Mouse (Mus musculus): Measurements from ENCODE around the gene Gbp3. TPM values are rescaled to one million over a fixed set of nuclear protein-coding genes. Genes with fewer than 3 reads are reported as not detected.
"Not testable (repeated sequence)": the region's sequence is repeated elsewhere in the genome, so short reads cannot be mapped to it uniquely, and the experiment has no call there.

Gbp3 gene
- 0.47 and 1.5 TPM in 2 replicates for polyA plus RNA-seq (2015; fragmentation: Nextera tagmentation; extraction: Ambion mirVana)

DNA sequence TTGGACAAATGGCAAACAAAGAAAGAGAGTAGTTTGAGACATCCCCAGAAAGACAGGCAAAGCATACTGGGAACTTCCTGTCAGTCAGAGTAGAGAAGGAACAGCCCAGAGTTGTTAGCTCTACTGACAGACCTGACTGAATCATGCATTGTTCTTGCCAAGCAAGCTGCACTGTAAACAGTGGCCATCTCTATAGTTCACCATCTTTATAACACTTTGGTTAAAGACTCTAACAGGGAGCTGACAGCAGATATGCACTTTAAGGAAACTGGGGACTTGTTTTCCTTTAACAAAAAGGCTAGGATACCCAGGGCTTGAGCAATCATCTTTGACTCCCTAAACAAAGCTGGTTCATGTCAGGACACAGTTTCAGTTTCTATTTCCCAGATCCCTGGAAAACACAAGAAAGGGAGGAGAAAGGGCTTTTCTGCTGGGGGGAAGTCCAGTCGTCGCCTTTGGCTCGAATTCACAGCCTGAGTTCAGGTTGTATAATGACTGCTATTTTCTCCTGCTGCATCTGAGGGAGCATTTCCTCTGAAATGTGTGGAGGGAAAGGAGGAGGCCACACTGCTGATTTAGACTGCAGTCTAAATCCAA, at the start of gene Gbp3:
Gene Gbp3, plus strand, starts transcription at position 395 of the 597 bp plus-strand sequence.
- WGBS = 30% methylated on average over 3 of the region's 3 CpGs

DNA sequence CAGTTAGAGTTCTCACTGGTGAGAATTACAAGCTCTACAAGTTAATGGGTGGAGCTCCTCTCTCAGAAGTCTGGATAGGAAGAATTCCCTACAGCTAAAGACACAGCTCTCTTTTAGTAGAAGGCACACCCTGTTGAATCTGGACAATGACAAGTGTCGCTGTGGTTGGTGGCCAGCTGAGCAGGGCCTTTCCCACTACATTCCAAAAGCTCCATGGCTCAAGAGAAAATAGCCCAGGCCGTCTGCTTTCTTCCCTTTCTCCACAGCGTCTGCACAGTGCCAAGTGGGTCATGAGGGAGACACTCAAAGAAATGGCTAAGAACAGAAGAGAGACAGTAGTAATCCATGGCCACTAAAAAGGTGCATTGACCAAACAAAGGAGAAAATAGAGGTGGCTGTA, 31.7 kb upstream of the Gbp3 start:
- Histone ChIP-seq H3K27ac (replicated peaks) (no peak overlapping the region), H3K4me3 (no peak overlapping the region), H3K4me1 (replicated peaks) (peaks cover 15% of the 10 kb centered on the region; the same call in 1 of the 2 replicates), H3K9ac (no peak overlapping the region), H3K4me2 (no peak overlapping the region), H3K9me3 (no peaks in the 10 kb centered on the region), H3K36me3 (no peaks in the 10 kb centered on the region), H3K27me3 (0 out of 2 replicates have a peak, but pooled peaks cover 3% of the 10 kb centered on the region)
- ATAC-seq (ENCODE audit: low read depth) = no peak
- 66% methylated on average over 3 of the region's 3 CpGs for WGBS

More for the DNA sequence above, at the start of gene Gbp3:
- H3K4me3 ChIP-seq = peak within 1 kb of the TSS; percentile 25
- no peaks in the 10 kb centered on the region for H3K9me3 ChIP-seq
- H3K4me2 ChIP-seq = peak within 1 kb of the TSS; percentile 46
- no peak for ATAC-seq (ENCODE audit: low read depth)
- H3K4me1 ChIP-seq (replicated peaks) = peaks cover 10% of the 10 kb centered on the region; the same call in 1 of the 2 replicates
- H3K27me3 ChIP-seq = no peaks in the 10 kb centered on the region
- H3K27ac ChIP-seq (replicated peaks) = no peak within 1 kb of the TSS
- H3K9ac ChIP-seq = 0 out of 2 replicates have a peak within 1 kb of the TSS, but pooled peaks have one; percentile 31
- H3K36me3 ChIP-seq = no peaks in the 10 kb centered on the region

- Histone ChIP-seq H3K36me3 (no peaks in the 10 kb centered on the region), H3K9me3 (no peaks in the 10 kb centered on the region), H3K27ac (replicated peaks) (no peak overlapping the region), H3K9ac (peak overlapping the region; percentile 70; the same call in 1 of the 2 replicates), H3K4me2 (peak overlapping the region; percentile 96), H3K4me1 (replicated peaks) (peaks cover 15% of the 10 kb centered on the region; the same call in 1 of the 2 replicates), H3K27me3 (0 out of 2 replicates have a peak, but pooled peaks cover 3% of the 10 kb centered on the region), H3K4me3 (peak overlapping the region; percentile 53)
- 63% methylated on average over 2 of the region's 2 CpGs for WGBS
- no peak for ATAC-seq (ENCODE audit: low read depth)
These were observed 30.2 kb upstream of the Gbp3 start for GRCm38 (mm10) chr3:142529597-142529996.

DNA sequence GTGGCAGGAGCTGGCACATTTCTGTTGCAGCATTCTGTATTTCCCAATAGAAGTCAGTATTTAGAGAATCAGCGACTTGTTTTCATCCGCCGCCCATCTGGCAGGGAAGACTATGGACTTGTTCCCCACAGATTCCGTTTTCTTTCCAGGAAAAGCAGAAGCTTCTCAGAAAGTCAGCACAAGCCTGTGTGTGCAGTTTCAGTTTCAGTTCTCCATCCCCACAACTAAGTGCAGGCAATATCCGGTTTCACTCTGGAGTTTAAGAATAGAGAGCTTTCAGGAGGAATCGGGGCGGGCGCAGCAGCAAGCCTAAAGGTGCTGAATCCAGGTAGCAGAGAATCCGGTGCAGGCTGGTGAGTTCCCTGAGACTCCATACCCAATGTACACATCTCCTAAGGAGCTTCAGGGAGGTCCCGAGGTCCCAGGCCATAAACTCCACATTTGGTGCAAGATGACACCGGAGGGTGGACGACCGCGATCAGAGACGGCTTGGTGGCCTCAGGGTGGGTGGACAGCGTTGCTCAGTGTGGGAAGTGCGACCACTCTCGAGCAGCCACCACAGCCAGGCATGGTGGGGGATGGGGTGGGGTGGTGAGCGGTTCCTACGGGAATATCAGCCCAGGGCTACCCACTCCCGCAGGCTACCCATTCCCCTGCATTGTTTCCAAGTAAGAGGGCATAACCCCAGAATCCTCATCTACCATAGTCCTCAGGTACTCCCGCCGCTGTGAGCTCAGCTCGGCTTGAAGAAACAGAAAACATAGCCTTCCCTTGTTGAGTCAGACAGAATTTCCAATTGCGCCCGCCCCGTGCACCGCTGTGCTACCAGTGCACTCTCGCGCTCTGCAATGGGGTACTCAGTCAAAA, 29.5 kb upstream of the Gbp3 start, which contains the start of gene Gbp7:
Gene Gbp7, plus strand, starts transcription at position 256 of the 867 bp plus-strand sequence.
- no peak within 1 kb of the TSS for H3K27ac ChIP-seq (replicated peaks)
- peak; percentile 74 for ATAC-seq (ENCODE audit: low read depth)
- peaks cover 15% of the 10 kb centered on the region; the same call in 1 of the 2 replicates for H3K4me1 ChIP-seq (replicated peaks)
- peak within 1 kb of the TSS; percentile 96 for H3K4me2 ChIP-seq
- H3K9me3 ChIP-seq = no peaks in the 10 kb centered on the region
- no peaks in the 10 kb centered on the region for H3K36me3 ChIP-seq
- H3K4me3 ChIP-seq = peak within 1 kb of the TSS; percentile 53
- H3K9ac ChIP-seq = peak within 1 kb of the TSS; percentile 70
- 0 out of 2 replicates have a peak, but pooled peaks cover 3% of the 10 kb centered on the region for H3K27me3 ChIP-seq
- WGBS = 2% methylated on average over 30 of the region's 30 CpGs

- whole genome bisulfite sequencing = 92% methylated on average over 3 of the region's 3 CpGs
- peaks cover 15% of the 10 kb centered on the region; the same call in 1 of the 2 replicates for H3K4me1 ChIP-seq (replicated peaks)
- no peak overlapping the region for H3K4me2 ChIP-seq
- H3K27me3 ChIP-seq = 0 out of 2 replicates have a peak, but pooled peaks cover 3% of the 10 kb centered on the region
- H3K9me3 ChIP-seq = no peaks in the 10 kb centered on the region
- H3K27ac ChIP-seq (replicated peaks) = no peak overlapping the region
- no peak overlapping the region for H3K4me3 ChIP-seq
- H3K36me3 ChIP-seq = no peaks in the 10 kb centered on the region
- ATAC-seq (ENCODE audit: low read depth) = no peak
- H3K9ac ChIP-seq = no peak overlapping the region
These were observed 28.2 kb upstream of the Gbp3 start for GRCm38 (mm10) chr3:142531595-142531994.

- no peak overlapping the region for H3K4me2 ChIP-seq
- H3K27me3 ChIP-seq = 0 out of 2 replicates have a peak, but pooled peaks cover 3% of the 10 kb centered on the region
- H3K36me3 ChIP-seq = no peaks in the 10 kb centered on the region
- H3K4me3 ChIP-seq = no peak overlapping the region
- peaks cover 15% of the 10 kb centered on the region; the same call in 1 of the 2 replicates for H3K4me1 ChIP-seq (replicated peaks)
- no peaks in the 10 kb centered on the region for H3K9me3 ChIP-seq
- no peak overlapping the region for H3K27ac ChIP-seq (replicated peaks)
- WGBS = 92% methylated on average over 3 of the region's 3 CpGs
- no peak overlapping the region for H3K9ac ChIP-seq
- ATAC-seq (ENCODE audit: low read depth) = no peak
These were observed 26.6 kb upstream of the Gbp3 start for GRCm38 (mm10) chr3:142533185-142533584.

- Histone ChIP-seq H3K27me3 (0 out of 2 replicates have a peak, but pooled peaks cover 3% of the 10 kb centered on the region), H3K36me3 (no peaks in the 10 kb centered on the region), H3K4me3 (no peak overlapping the region), H3K27ac (replicated peaks) (no peak overlapping the region), H3K9me3 (no peaks in the 10 kb centered on the region), H3K4me2 (no peak overlapping the region), H3K9ac (no peak overlapping the region), H3K4me1 (replicated peaks) (peaks cover 4% of the 10 kb centered on the region; the same call in 1 of the 2 replicates)
- WGBS = 73% methylated on average over 1 of the region's 1 CpGs
- no peak for ATAC-seq (ENCODE audit: low read depth)
These were observed 24.2 kb upstream of the Gbp3 start for GRCm38 (mm10) chr3:142535667-142536066.

- 85% methylated on average over 6 of the region's 6 CpGs for WGBS
- Histone ChIP-seq H3K27me3 (no peaks in the 10 kb centered on the region), H3K4me1 (replicated peaks) (no peaks in the 10 kb centered on the region), H3K4me3 (no peak overlapping the region), H3K9me3 (no peaks in the 10 kb centered on the region), H3K9ac (no peak overlapping the region), H3K4me2 (no peak overlapping the region), H3K27ac (replicated peaks) (no peak overlapping the region), H3K36me3 (no peaks in the 10 kb centered on the region)
- ATAC-seq (ENCODE audit: low read depth) = no peak
These were observed 18.4 kb upstream of the Gbp3 start for GRCm38 (mm10) chr3:142541391-142541790.

GRCm38 (mm10) chr3:142542776-142543175, 17.1 kb upstream of the Gbp3 start:
- not testable (repeated sequence) for H3K9me3 ChIP-seq; H3K9ac ChIP-seq; H3K4me2 ChIP-seq; H3K36me3 ChIP-seq; H3K4me3 ChIP-seq; H3K4me1 ChIP-seq (replicated peaks); ATAC-seq (ENCODE audit: low read depth); H3K27ac ChIP-seq (replicated peaks); H3K27me3 ChIP-seq
- 67% methylated on average over 12 of the region's 12 CpGs for WGBS

GRCm38 (mm10) chr3:142546690-142547089, 13.1 kb upstream of the Gbp3 start:
- Histone ChIP-seq H3K4me2 (no peak overlapping the region), H3K9ac (no peak overlapping the region), H3K27ac (replicated peaks) (no peak overlapping the region), H3K4me1 (replicated peaks) (no peaks in the 10 kb centered on the region), H3K27me3 (no peaks in the 10 kb centered on the region), H3K4me3 (no peak overlapping the region), H3K9me3 (no peaks in the 10 kb centered on the region), H3K36me3 (no peaks in the 10 kb centered on the region)
- no peak for ATAC-seq (ENCODE audit: low read depth)
- WGBS = 78% methylated on average over 3 of the region's 3 CpGs

- Histone ChIP-seq H3K27ac (replicated peaks) (no peak overlapping the region), H3K36me3 (no peaks in the 10 kb centered on the region), H3K4me3 (no peak overlapping the region), H3K4me1 (replicated peaks) (no peaks in the 10 kb centered on the region), H3K27me3 (no peaks in the 10 kb centered on the region), H3K4me2 (no peak overlapping the region), H3K9me3 (no peaks in the 10 kb centered on the region), H3K9ac (no peak overlapping the region)
- no peak for ATAC-seq (ENCODE audit: low read depth)
- 89% methylated on average over 3 of the region's 3 CpGs for WGBS
These were observed 9.7 kb upstream of the Gbp3 start for GRCm38 (mm10) chr3:142550052-142550676.

Measured in neural tube, embryonic 13.5 days (tissue).